Mouse (Mus musculus) C2C12 (cell line): ENCODE data around the gene Cdk1. TPM values are rescaled to one million over a fixed set of nuclear protein-coding genes. Genes with fewer than 3 reads are reported as not detected.

Experiments used
- H3K27me3 ChIP-seq: one replicate; pipeline ENCODE4 v1.6.1; 2011; ENCODE audit not compliant: control insufficient read depth, insufficient read depth, insufficient read length
- H3K36me3 ChIP-seq: one replicate; pipeline ENCODE4 v1.6.1; 2011; ENCODE audit not compliant: control insufficient read depth, insufficient read depth
- H3K4me3 ChIP-seq: one replicate; pipeline ENCODE4 v1.5.1; 2011; ENCODE audit warnings: mild to moderate bottlenecking, control low read depth; ENCODE audit not compliant: poor library complexity, insufficient read depth, severe bottlenecking
- H3K79me2 ChIP-seq: one replicate; pipeline ENCODE4 v1.6.1; 2011; ENCODE audit not compliant: control insufficient read depth, insufficient read depth
- H3K79me3 ChIP-seq: one replicate; pipeline ENCODE4 v1.6.1; 2011; ENCODE audit warnings: low read depth, control low read depth
- H3ac ChIP-seq: one replicate; pipeline ENCODE3; 2011; ENCODE audit warnings: low read depth; ENCODE audit not compliant: control insufficient read depth, insufficient read length
- CEBPB ChIP-seq: IDR thresholded peaks from one replicate; pipeline ENCODE4 v1.6.1; 2011; ENCODE audit warnings: low read depth, mild to moderate bottlenecking, control low read depth, moderate library complexity
- CTCF ChIP-seq: IDR thresholded peaks from one replicate; pipeline ENCODE4 v1.5.1; 2011; ENCODE audit not compliant: control insufficient read depth, insufficient read depth, insufficient read length
- FOSL1 ChIP-seq: IDR thresholded peaks from one replicate; pipeline ENCODE4 v1.8.0; 2011; ENCODE audit warnings: mild to moderate bottlenecking, low read length; ENCODE audit not compliant: poor library complexity, insufficient read depth, severe bottlenecking
- MAX ChIP-seq: IDR thresholded peaks from one replicate; pipeline ENCODE4 v1.6.1; 2011; ENCODE audit warnings: mild to moderate bottlenecking, control low read depth
- MYOD1 ChIP-seq: IDR thresholded peaks from one replicate; pipeline ENCODE4 v1.6.1; 2011; ENCODE audit warnings: low read depth; ENCODE audit not compliant: control insufficient read depth, insufficient read length
- MYOG ChIP-seq: IDR thresholded peaks from one replicate; pipeline ENCODE4 v1.6.1; 2011; ENCODE audit not compliant: control insufficient read depth, insufficient read length; ENCODE audit errors: extremely low read depth
- USF1 ChIP-seq: IDR thresholded peaks from one replicate; pipeline ENCODE4 v1.6.1; 2011; ENCODE audit warnings: low read depth, mild to moderate bottlenecking, control low read depth, moderate library complexity
- polyA plus RNA-seq: library from polyadenylated mRNA; unstranded; fragments of >200 nt; fragmentation: generic; extraction: Trizol; gene quantifications from one replicate; pipeline ENCODE4 v1.2.1, GENCODE M21; 2012; ENCODE audit warnings: missing spikeins

Gene Cdk1
- polyA plus RNA-seq, 1 experiment, result 374 TPM

- Histone ChIP-seq H3K36me3 (peaks cover 10% of the 10 kb centered on the region), H3K27me3 (no peaks in the 10 kb centered on the region), H3ac (no peak overlapping the region), H3K79me3 (no peaks in the 10 kb centered on the region), H3K79me2 (no peaks in the 10 kb centered on the region), H3K4me3 (no peak overlapping the region)
- TF ChIP-seq CEBPB (no peak), FOSL1 (no peak), MYOD1 (no peak), USF1 (no peak), CTCF (no peak), MYOG (no peak), MAX (no peak)
These were observed 62.0 kb downstream of the Cdk1 start for GRCm38 (mm10) chr10:69290736-69291135.

- H3K36me3 ChIP-seq, result peaks cover 21% of the 10 kb centered on the region
- H3K4me3 ChIP-seq, result no peak overlapping the region
- no peaks in the 10 kb centered on the region for H3K79me3 ChIP-seq
- no peak for TF ChIP-seq CEBPB
- TF ChIP-seq USF1, result no peak
- TF ChIP-seq CTCF, result no peak
- no peak for TF ChIP-seq MYOD1
- no peak for TF ChIP-seq FOSL1
- TF ChIP-seq MYOG, result no peak
- TF ChIP-seq MAX, result no peak
- H3K79me2 ChIP-seq, result no peaks in the 10 kb centered on the region
- H3K27me3 ChIP-seq, result no peaks in the 10 kb centered on the region
- H3ac ChIP-seq, result no peak overlapping the region
These were observed 64.0 kb downstream of the Cdk1 start for GRCm38 (mm10) chr10:69288720-69289119.

- H3K4me3 ChIP-seq, result no peak overlapping the region
- H3K36me3 ChIP-seq, result peaks cover 22% of the 10 kb centered on the region
- TF ChIP-seq USF1, result no peak
- no peak for TF ChIP-seq CEBPB
- no peak for TF ChIP-seq MYOD1
- no peak for TF ChIP-seq MAX
- TF ChIP-seq CTCF, result no peak
- TF ChIP-seq MYOG, result no peak
- TF ChIP-seq FOSL1, result no peak
- H3K79me3 ChIP-seq, result no peaks in the 10 kb centered on the region
- no peak overlapping the region for H3ac ChIP-seq
- H3K79me2 ChIP-seq, result no peaks in the 10 kb centered on the region
- no peaks in the 10 kb centered on the region for H3K27me3 ChIP-seq
These were observed 64.7 kb downstream of the Cdk1 start for GRCm38 (mm10) chr10:69288086-69288485.

DNA sequence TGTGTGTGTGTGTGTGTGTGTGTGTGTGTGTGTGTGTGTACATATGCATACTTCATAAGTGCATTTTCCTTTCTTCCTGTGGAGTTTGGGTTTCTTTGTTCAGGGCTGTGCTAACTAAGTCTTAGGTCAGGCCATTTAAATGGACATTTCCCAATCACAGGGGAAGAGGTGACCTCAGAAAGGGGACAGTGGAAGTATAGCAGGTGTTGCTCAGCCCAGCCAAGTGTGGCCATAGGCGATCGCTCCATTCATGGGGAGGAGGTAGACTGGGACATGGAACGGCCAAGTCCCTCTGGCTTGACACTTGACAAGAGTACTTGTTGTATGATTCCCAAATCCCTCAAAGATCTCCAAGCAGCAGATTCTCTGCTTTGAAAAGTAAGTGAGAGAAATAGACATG lies 65.8 kb downstream of the Cdk1 start:
- peaks cover 29% of the 10 kb centered on the region for H3K36me3 ChIP-seq

More for the DNA sequence above, 65.8 kb downstream of the Cdk1 start:
- Histone ChIP-seq H3K27me3 (no peaks in the 10 kb centered on the region), H3K4me3 (no peak overlapping the region), H3K79me2 (no peaks in the 10 kb centered on the region), H3ac (no peak overlapping the region), H3K79me3 (no peaks in the 10 kb centered on the region)
- TF ChIP-seq USF1, result no peak
- TF ChIP-seq MYOD1, result no peak
- no peak for TF ChIP-seq CTCF
- no peak for TF ChIP-seq MYOG
- no peak for TF ChIP-seq MAX
- no peak for TF ChIP-seq FOSL1

Other genes with a start within 250 kb of the Cdk1 start
- gene Rhobtb1, start 201.5 kb downstream of the Cdk1 start, polyA plus RNA-seq, result 3.8 TPM
- 0.48 TPM for gene A930033H14Rik, start 139.8 kb downstream of the Cdk1 start, polyA plus RNA-seq
- gene Ank3, start 45.8 kb upstream of the Cdk1 start, polyA plus RNA-seq, result 9.8 TPM